Mouse (Mus musculus) brain, embryonic 14.5 days (tissue): ENCODE measurements around the gene Ankrd6. TPM values are rescaled to one million over a fixed set of nuclear protein-coding genes. Genes with fewer than 3 reads are reported as not detected.
A peak's percentile ranks its signal among the peaks of the same experiment; 100 is the strongest.

Experiments
- DNase-seq: peaks from one replicate; pipeline ENCODE4 v3.0.0-alpha.2; 2011; ENCODE audit warnings: low read depth
- CTCF ChIP-seq: fragments of 200-500 bp; IDR thresholded peaks from 2 replicates; pipeline ENCODE4 v1.5.1; 2012; ENCODE audit warnings: inconsistent platforms, mild to moderate bottlenecking, moderate library complexity, borderline replicate concordance; ENCODE audit not compliant: insufficient read depth, insufficient read length; ENCODE audit errors: extremely low read depth
- POLR2A ChIP-seq: fragments of 200-500 bp; IDR thresholded peaks from 2 replicates; pipeline ENCODE4 v1.6.1; 2012; ENCODE audit warnings: mild to moderate bottlenecking, inconsistent platforms, borderline replicate concordance; ENCODE audit not compliant: poor library complexity, insufficient read depth, insufficient read length, severe bottlenecking; ENCODE audit errors: extremely low read depth
- polyA plus RNA-seq: library from polyadenylated mRNA; depleted of rRNA; stranded (reverse); fragments of >200 nt; gene quantifications from 2 replicates; pipeline ENCODE4 v1.2.3, GENCODE M21; 2012

The Ankrd6 gene
- polyA plus RNA-seq, 1 experiment = 19.1 TPM

GRCm38 (mm10) chr4:32909996-32910395, 40.6 kb downstream of the Ankrd6 start:
- TF ChIP-seq POLR2A (no peak), CTCF (no peak)
- DNase-seq = no peak

DNA sequence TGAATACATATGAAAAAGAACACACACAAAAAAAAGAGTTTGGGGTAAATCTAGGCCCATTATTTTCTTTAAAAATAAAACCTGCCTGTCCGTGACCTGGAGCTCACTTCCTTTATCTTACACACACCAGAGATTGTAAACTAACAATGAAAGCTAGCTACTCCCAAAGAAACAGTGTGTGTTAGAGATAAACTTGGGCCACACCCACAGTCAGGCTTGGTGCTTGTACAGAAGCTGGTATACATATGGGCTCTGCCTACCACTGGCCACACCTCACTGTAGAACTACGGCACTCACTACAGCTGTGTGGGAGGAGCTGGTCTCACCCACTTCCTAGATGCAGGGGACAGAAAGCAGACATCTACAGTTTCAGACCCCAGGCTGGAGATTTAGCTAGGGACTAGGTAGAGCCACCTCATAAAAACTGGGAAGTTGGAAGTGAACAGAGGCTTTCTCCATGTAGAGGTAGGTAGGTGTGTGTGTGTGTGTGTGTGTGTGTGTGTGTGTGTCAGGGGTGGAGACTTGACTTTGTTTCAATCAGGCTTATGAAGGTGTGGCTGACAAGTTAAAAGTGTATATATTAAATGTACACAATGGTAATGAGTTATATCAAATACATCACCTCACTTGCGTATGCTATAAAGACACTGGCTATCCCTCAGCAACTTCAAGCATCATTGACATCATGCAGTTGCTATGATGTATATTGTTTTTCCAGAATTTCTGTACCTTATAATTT, 41.2 kb downstream of the Ankrd6 start:
- TF ChIP-seq POLR2A (no peak), CTCF (no peak)
- no peak for DNase-seq

DNA sequence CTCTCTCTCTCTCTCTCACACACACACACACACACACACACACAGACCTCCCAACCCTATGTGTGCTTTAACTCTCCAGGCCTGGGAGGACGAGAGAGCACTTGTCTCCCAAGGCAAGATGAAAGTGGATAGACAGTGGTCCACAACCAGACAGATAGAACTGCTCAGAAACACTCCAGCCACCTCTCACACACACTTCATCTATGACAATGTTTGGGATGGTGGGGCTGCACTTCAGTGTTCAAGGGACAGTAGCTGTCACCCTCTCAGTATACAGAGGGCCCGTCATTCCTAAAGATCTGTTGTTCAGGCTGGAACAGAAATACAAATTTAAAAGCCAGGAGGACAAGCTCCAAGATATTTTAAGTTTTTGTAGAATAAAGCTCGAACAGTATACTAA, 43.0 kb downstream of the Ankrd6 start:
- no peak for DNase-seq
- TF ChIP-seq CTCF (no peak), POLR2A (no peak)

GRCm38 (mm10) chr4:32906627-32907026, 44.0 kb downstream of the Ankrd6 start:
- peak; percentile 76 for DNase-seq
- no peak for TF ChIP-seq CTCF
- no peak for TF ChIP-seq POLR2A

GRCm38 (mm10) chr4:32905913-32906312, 44.7 kb downstream of the Ankrd6 start:
- no peak for TF ChIP-seq POLR2A
- no peak for TF ChIP-seq CTCF
- DNase-seq = no peak

GRCm38 (mm10) chr4:32905381-32905780, 45.3 kb downstream of the Ankrd6 start:
- no peak for DNase-seq
- no peak for TF ChIP-seq CTCF
- no peak for TF ChIP-seq POLR2A

DNA sequence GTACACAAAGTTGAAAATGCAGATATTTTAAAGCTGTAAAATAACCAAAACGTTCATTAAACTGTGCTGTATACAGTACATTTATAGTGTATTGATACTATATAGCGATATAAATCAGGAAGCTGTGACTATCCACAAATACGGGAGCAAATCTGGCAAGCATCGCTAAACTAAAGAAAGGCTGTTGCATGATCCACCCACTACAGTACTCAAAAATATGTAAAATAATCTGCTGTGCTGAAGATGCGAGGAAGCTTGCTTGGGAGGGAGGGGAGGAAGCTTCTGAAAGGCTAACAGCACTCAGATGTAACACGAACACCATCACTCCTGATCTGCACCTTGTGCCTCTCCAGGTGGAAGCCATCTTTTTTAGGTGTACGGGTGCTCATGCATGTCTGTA, 46.8 kb downstream of the Ankrd6 start:
- DNase-seq = no peak
- TF ChIP-seq POLR2A (no peak), CTCF (no peak)

DNA sequence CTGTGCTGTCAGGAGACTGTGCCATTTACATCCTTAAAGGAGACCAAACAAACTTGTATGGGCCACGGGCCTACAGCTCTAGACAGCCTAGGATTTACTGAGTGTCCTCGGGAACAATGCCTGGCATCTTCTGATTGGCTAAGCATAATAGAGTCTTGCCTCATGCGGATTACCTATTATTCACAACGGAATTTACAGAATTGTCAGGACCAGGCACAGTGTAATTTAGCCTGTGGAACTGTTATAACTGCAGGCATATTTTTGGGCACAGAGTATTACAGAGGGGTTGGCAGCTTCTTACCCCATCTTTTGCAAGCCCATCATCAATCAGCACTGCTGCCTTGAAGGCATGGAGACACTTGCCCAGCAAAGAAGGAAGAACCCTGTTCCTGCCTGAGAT, 51.6 kb downstream of the Ankrd6 start:
- TF ChIP-seq POLR2A (no peak), CTCF (no peak)
- no peak for DNase-seq

GRCm38 (mm10) chr4:32891341-32891740, 59.3 kb downstream of the Ankrd6 start:
- peak; percentile 54 for DNase-seq
- TF ChIP-seq CTCF (no peak), POLR2A (no peak)

DNA sequence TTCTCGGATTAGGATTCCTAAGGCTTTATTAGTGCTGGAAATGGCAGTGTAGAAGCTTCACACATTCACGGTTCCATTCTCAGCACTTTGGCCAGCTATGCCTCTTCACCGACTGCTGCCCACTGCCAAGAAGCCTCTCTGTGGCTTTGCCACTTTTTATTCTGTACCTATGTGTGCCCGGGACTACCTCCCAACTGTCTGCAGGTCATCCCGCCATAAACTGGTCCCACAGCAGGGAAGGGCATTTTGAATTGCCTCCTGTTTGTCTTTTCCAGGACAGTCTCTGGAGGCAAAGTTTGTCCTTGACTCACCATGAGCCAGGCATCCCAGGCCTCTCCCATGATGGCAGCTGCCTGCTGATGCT, 59.9 kb downstream of the Ankrd6 start:
- TF ChIP-seq POLR2A = no peak
- no peak for TF ChIP-seq CTCF
- no peak for DNase-seq

DNA sequence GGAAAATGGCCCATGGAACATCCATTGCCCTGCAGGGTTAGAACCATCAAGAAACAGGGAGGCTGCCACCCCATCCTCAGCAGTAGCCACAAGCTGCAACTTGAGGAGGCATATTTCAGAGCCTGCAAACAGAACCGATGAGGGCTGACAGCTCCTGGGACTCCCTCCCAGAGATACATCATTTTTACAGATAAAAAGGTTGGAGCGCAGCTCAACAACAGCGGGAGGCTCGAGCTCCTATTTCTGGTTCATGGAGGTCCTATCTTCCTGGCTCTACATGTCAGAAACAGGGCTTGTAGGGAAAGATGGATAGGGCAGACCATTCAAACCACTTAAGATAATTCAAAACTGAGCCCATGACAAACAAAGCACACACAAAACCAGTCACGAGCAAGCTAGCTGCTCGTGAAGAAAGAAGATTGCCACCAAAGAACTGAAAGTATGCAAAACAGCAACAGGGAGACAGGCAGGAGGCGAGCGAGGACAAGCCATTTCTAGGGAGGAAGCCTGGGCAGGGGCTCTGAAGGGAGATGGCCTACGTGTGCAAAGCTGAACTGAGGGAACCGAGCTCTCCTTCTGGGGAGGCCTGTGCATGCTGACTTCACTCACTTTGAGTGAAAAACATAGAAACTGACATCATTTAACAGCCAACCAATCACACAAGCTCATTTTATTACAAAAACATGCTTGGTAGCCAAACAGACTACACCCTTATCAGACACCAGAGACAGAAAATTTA, 60.5 kb downstream of the Ankrd6 start:
- DNase-seq = peak; percentile 59
- TF ChIP-seq POLR2A = no peak
- TF ChIP-seq CTCF = no peak

DNA sequence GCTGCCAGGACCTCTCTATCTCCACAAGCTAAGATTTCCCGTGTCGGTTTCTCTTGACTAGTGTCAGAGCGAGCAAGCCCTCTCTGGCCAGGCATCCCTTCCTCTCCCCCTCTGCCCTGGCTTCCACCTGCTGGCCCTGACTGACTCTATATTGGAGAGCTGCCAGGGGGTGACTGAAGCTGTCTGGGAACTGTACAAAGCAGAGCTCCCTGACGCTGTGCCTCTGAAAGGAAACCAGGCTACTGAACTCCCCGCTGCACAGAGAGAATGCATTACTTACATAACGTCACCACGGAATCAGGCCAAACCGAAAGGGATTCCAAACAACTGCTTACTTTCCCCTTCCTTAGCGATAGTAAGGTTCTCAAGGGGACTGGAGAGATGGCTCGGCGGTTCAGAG, 61.4 kb downstream of the Ankrd6 start:
- DNase-seq = peak; percentile 96
- TF ChIP-seq CTCF = no peak
- no peak for TF ChIP-seq POLR2A
